Mouse (Mus musculus) bone marrow, adult 2 months (tissue): ENCODE measurements around the gene Serpine1. TPM values are rescaled to one million over a fixed set of nuclear protein-coding genes. Genes with fewer than 3 reads are reported as not detected.

Experiments
- H3K27ac ChIP-seq: fragments of 200-500 bp; 2 replicates; pipeline ENCODE4 v1.5.1; 2012; ENCODE audit warnings: low read depth, mild to moderate bottlenecking, control low read depth, inconsistent platforms, low read length; ENCODE audit not compliant: control insufficient read depth, poor library complexity, insufficient read depth
- H3K4me1 ChIP-seq: fragments of 200-500 bp; 2 replicates; pipeline ENCODE4 v1.6.1; 2011; ENCODE audit warnings: low read length; ENCODE audit not compliant: control insufficient read depth, insufficient read depth
- H3K4me3 ChIP-seq: fragments of 200-500 bp; replicated peaks from 2 replicates; pipeline ENCODE3; 2011; ENCODE audit warnings: mild to moderate bottlenecking, low read depth, low read length, control low read depth; ENCODE audit not compliant: control insufficient read depth
- CTCF ChIP-seq: fragments of 200-500 bp; IDR thresholded peaks from 2 replicates; pipeline ENCODE4 v1.5.1; 2011; ENCODE audit warnings: low read length, control low read depth; ENCODE audit not compliant: control insufficient read depth, insufficient read depth
- POLR2A ChIP-seq: fragments of 200-500 bp; IDR thresholded peaks from 2 replicates; pipeline ENCODE4 v1.6.1; 2011; ENCODE audit warnings: low read depth, mild to moderate bottlenecking, control low read depth, low read length, borderline replicate concordance; ENCODE audit not compliant: control insufficient read depth
- WGBS: fragments of 180-500 bp; shearing (Covaris S2); methylation state at CpG from one replicate; pipeline ENCODE4 v1.1.7; 2018; 5-methylcytosine and 5-hydroxymethylcytosine counted together
- polyA plus RNA-seq: library from polyadenylated mRNA; stranded (reverse); fragments of >200 nt; gene quantifications from 2 replicates; pipeline ENCODE4 v1.2.4, GENCODE M21; 2011; ENCODE audit warnings: low replicate concordance; ENCODE audit not compliant: missing spikeins, insufficient read depth, insufficient read length

Serpine1 gene
- polyA plus RNA-seq, 1 experiment: 3.1 TPM

GRCm38 (mm10) chr5:137102575-137103522, 30.8 kb upstream of the Serpine1 start:
- H3K4me3 ChIP-seq: no peak overlapping the region
- H3K4me1 ChIP-seq: peaks cover 3% of the 10 kb centered on the region; the same call in 1 of the 2 replicates
- WGBS: 29% methylated on average over 28 of the region's 28 CpGs
- H3K27ac ChIP-seq: peak overlapping the region; percentile 77
- TF ChIP-seq CTCF (no peak), POLR2A (peak; percentile 15; the same call in 1 of the 2 replicates)

- WGBS: 78% methylated on average over 10 of the region's 10 CpGs
- peaks cover 3% of the 10 kb centered on the region; the same call in 1 of the 2 replicates for H3K4me1 ChIP-seq
- no peak for TF ChIP-seq CTCF
- no peak for TF ChIP-seq POLR2A
- peak overlapping the region; percentile 9; the same call in 1 of the 2 replicates for H3K27ac ChIP-seq
- no peak overlapping the region for H3K4me3 ChIP-seq
These were observed 30.0 kb upstream of the Serpine1 start for GRCm38 (mm10) chr5:137102078-137102477.

- TF ChIP-seq CTCF (no peak), POLR2A (no peak)
- Histone ChIP-seq H3K27ac (no peak overlapping the region), H3K4me1 (peaks cover 3% of the 10 kb centered on the region; the same call in 1 of the 2 replicates), H3K4me3 (no peak overlapping the region)
- WGBS: 54% methylated on average over 4 of the region's 4 CpGs
These were observed 28.6 kb upstream of the Serpine1 start for GRCm38 (mm10) chr5:137100660-137101059.

DNA sequence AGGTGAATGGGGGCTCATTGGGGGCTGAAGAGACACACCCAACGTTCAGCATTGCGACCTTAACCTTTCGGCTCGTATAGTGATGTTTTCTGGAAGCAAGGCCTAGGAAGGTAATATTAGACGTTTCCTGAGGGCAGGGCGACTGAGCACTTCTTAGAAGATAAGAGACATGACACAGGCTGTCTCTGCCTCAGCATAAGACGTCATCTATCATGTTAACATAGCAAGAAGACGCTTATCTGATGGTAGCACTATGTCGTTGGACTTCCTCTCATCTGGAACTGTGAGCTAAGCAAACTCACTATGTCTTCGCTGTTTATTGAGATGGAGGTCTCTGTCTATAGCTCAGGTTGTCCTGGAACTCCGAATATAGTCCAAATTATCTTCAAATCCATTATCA, 26.4 kb upstream of the Serpine1 start:
- Histone ChIP-seq H3K4me1 (peaks cover under 1% of the 10 kb centered on the region; the same call in 1 of the 2 replicates), H3K27ac (no peak overlapping the region), H3K4me3 (no peak overlapping the region)
- 54% methylated on average over 11 of the region's 11 CpGs for WGBS
- TF ChIP-seq POLR2A: no peak
- no peak for TF ChIP-seq CTCF

GRCm38 (mm10) chr5:137096037-137096436, 24.0 kb upstream of the Serpine1 start:
- Histone ChIP-seq H3K4me1 (no peaks in the 10 kb centered on the region), H3K27ac (no peak overlapping the region), H3K4me3 (no peak overlapping the region)
- TF ChIP-seq CTCF (no peak), POLR2A (no peak)
- 66% methylated on average over 1 of the region's 1 CpGs for WGBS

GRCm38 (mm10) chr5:137095135-137095534, 23.1 kb upstream of the Serpine1 start:
- 47% methylated on average over 10 of the region's 10 CpGs for WGBS
- TF ChIP-seq CTCF (no peak), POLR2A (no peak)
- H3K4me3 ChIP-seq: no peak overlapping the region
- no peak overlapping the region for H3K27ac ChIP-seq
- H3K4me1 ChIP-seq: no peaks in the 10 kb centered on the region

- 84% methylated on average over 9 of the region's 9 CpGs for WGBS
- Histone ChIP-seq H3K27ac (no peak overlapping the region), H3K4me1 (no peaks in the 10 kb centered on the region), H3K4me3 (no peak overlapping the region)
- no peak for TF ChIP-seq POLR2A
- no peak for TF ChIP-seq CTCF
These were observed 21.7 kb upstream of the Serpine1 start for GRCm38 (mm10) chr5:137093720-137094119.

DNA sequence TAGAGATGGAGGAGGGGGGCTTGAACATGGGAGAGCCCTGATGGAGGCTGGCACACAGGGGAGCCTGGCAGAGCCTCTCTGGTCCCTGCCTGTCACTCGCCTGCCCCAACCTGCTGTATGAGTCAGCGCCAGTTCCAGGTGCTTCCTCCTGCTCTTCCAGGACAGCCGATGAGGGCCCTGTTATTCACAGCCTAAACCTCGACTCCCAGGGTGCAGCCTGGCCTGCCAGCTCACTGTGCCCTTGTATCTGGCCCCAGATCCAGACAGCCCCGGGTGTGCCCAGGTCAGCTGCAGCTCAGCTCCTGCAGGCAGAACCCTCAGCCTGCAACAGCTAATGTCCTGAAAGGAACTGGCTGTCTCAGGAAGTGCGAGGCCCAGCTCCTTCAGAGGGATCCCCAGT, 19.5 kb upstream of the Serpine1 start:
- 15% methylated on average over 6 of the region's 6 CpGs for WGBS
- Histone ChIP-seq H3K4me3 (no peak overlapping the region), H3K27ac (no peak overlapping the region), H3K4me1 (no peaks in the 10 kb centered on the region)
- TF ChIP-seq POLR2A (no peak), CTCF (no peak)
